Mouse (Mus musculus) erythroid progenitor cell, adult 5-6 weeks (primary cell): ENCODE measurements at regions not wholly inside any gene's neighbourhood (a gene's known extent, or its start where the extent isn't known, plus 50 kb on each side); places are given as distances from the start of the nearest gene placed in this dataset.

Experiments
- ATAC-seq: replicated peaks from 2 replicates; pipeline ENCODE4 v1.8.0; 2016; ENCODE audit warnings: moderate number of reproducible peaks, mild to moderate bottlenecking, moderate TSS enrichment, inconsistent platforms; ENCODE audit not compliant: poor library complexity, low FRiP score, severe bottlenecking

- ATAC-seq: no peak
Measured at GRCm38 (mm10) chr9:41412174-41412757, 250.8 kb upstream of the Ubash3b start.

GRCm38 (mm10) chr9:41408301-41408700 is 246.8 kb upstream of the Ubash3b start:
- no peak for ATAC-seq

- ATAC-seq: no peak
Measured at GRCm38 (mm10) chr9:41407078-41407477, 245.6 kb upstream of the Ubash3b start.

GRCm38 (mm10) chr9:41402942-41403341 is 241.4 kb upstream of the Ubash3b start:
- no peak for ATAC-seq

GRCm38 (mm10) chr9:41400950-41401349 is 239.5 kb upstream of the Ubash3b start:
- ATAC-seq: no peak

GRCm38 (mm10) chr9:41395471-41395870 is 234.0 kb upstream of the Ubash3b start:
- ATAC-seq: no peak

GRCm38 (mm10) chr9:41391591-41392320 is 230.3 kb upstream of the Ubash3b start:
- ATAC-seq: no peak

- ATAC-seq: no peak
Measured at GRCm38 (mm10) chr9:41379283-41379682, 217.8 kb upstream of the Ubash3b start.

GRCm38 (mm10) chr9:41378627-41379231 is 217.2 kb upstream of the Ubash3b start:
- ATAC-seq: no peak

- no peak for ATAC-seq
Measured at GRCm38 (mm10) chr9:41377701-41378626, 216.5 kb upstream of the Ubash3b start.

GRCm38 (mm10) chr9:41376948-41377700 is 215.6 kb upstream of the Ubash3b start:
- ATAC-seq: no peak

- ATAC-seq: no peak
Measured at GRCm38 (mm10) chr9:41375984-41376651, 214.6 kb upstream of the Ubash3b start.

- no peak for ATAC-seq
Measured at GRCm38 (mm10) chr9:41374591-41375481, 213.3 kb upstream of the Ubash3b start.

GRCm38 (mm10) chr9:41366405-41366804 is 204.9 kb upstream of the Ubash3b start:
- no peak for ATAC-seq

- ATAC-seq: no peak
Measured at GRCm38 (mm10) chr9:41365251-41365650, 203.8 kb upstream of the Ubash3b start.

GRCm38 (mm10) chr9:41364442-41365250 is 203.1 kb upstream of the Ubash3b start:
- no peak for ATAC-seq

- no peak for ATAC-seq
Measured at GRCm38 (mm10) chr9:41360356-41360755, 198.9 kb upstream of the Ubash3b start.
